In the genomic region with DNA sequence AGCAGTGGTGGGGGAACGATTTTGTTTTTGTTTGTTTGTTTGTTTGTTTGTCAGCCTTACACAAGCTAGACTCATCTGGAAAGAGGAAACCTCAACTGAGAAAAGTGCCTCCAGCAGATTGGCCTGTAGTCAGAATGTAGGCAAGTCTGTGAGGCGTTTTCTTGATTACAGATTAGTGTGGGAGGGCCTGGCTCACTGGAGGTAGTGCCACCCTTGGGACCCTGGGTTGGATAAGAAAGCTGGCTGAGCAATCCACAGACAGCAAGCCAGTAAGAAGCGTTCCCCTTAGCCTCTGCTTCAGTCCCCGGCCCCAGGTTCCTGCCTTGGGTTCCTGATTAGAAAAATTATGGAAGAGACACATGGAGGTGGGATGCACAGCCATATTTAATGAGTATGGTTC, we compare ENCODE assay signal across 27 mouse cellular contexts. TPM values are rescaled to one million over a fixed set of nuclear protein-coding genes. Genes with fewer than 3 reads are reported as not detected.
A peak's percentile ranks its signal among the peaks of the same experiment; 100 is the strongest.
DNase-seq lines count a peak whose midpoint lies in the region; ATAC-seq lines count a peak whose summit lies in the region.
"Had no signal": no experiment of that assay in that cellular context is flagged by ENCODE, and none has a peak within 500 bp of the region (broad histone marks: within the 10 kb centered on the region; RNA-seq: fewer than 3 reads in every experiment).

No protein-coding gene starts in this region.

- no peaks in the 10 kb centered on the region for H3K36me3 ChIP-seq in liver, embryonic 13.5 days
- no peaks in the 10 kb centered on the region for H3K36me3 ChIP-seq in liver, embryonic 11.5 days (ENCODE audit: control insufficient read depth, insufficient read depth, low read length)
- no peaks in the 10 kb centered on the region for H3K36me3 ChIP-seq in hindbrain, embryonic 16.5 days (ENCODE audit: control insufficient read depth, insufficient read depth, low read length)
- H3K36me3 ChIP-seq: embryonic facial prominence, embryonic 13.5 days; embryonic facial prominence, embryonic 15.5 days; forebrain, embryonic 10.5 days; forebrain, embryonic 12.5 days; G1E had no signal

- no peak overlapping the region for H3K9ac ChIP-seq in liver, embryonic 13.5 days
- no peak overlapping the region for H3K9ac ChIP-seq in liver, embryonic 11.5 days (ENCODE audit: low read depth, low read length)
- H3K9ac ChIP-seq in hindbrain, embryonic 16.5 days (ENCODE audit: low read depth, low read length): no peak overlapping the region
- H3K9ac ChIP-seq: embryonic facial prominence, embryonic 13.5 days; embryonic facial prominence, embryonic 15.5 days; forebrain, embryonic 12.5 days had no signal

- H3K9me3 ChIP-seq in liver, embryonic 13.5 days (replicated peaks): no peaks in the 10 kb centered on the region
- no peaks in the 10 kb centered on the region for H3K9me3 ChIP-seq in liver, embryonic 11.5 days (ENCODE audit: control insufficient read depth, low read length)
- no peaks in the 10 kb centered on the region for H3K9me3 ChIP-seq in hindbrain, embryonic 16.5 days (ENCODE audit: control insufficient read depth, low read length)
- H3K9me3 ChIP-seq: embryonic facial prominence, embryonic 13.5 days; embryonic facial prominence, embryonic 15.5 days; forebrain, embryonic 10.5 days; forebrain, embryonic 12.5 days; G1E had no signal

- no peak overlapping the region for H3K27ac ChIP-seq in liver, embryonic 13.5 days
- H3K27ac ChIP-seq in liver, embryonic 11.5 days (ENCODE audit: low read depth, low read length): no peak overlapping the region
- no peak overlapping the region for H3K27ac ChIP-seq in hindbrain, embryonic 16.5 days (ENCODE audit: low read depth, low read length)
- H3K27ac ChIP-seq: forebrain, embryonic 10.5 days had no signal

- DNase-seq in adrenal gland, postnatal 10 days: peak; percentile 47
- DNase-seq in adrenal gland, adult 2 months: no peak
- peak; percentile 47 to 57 for DNase-seq in cerebellum, postnatal 10 days
- DNase-seq in cerebellum, adult 8-10 months: no peak
- no peak for DNase-seq in liver, embryonic 13.5 days
- DNase-seq in liver, embryonic 11.5 days (ENCODE audit: low spot score): no peak
- DNase-seq: adrenal gland, postnatal 14 days; adrenal gland, postnatal 36 days; B cell, adult 2 months; cerebellum, adult 11 months; cerebellum, adult 18-20 months; cerebellum, postnatal 36 days; embryo, embryonic 11 days had no signal

- H3K27me3 ChIP-seq in liver, embryonic 13.5 days: peaks cover 15% of the 10 kb centered on the region
- H3K27me3 ChIP-seq in liver, embryonic 11.5 days (replicated peaks; ENCODE audit: control insufficient read depth, insufficient read depth, low read length): no peaks in the 10 kb centered on the region
- no peaks in the 10 kb centered on the region for H3K27me3 ChIP-seq in hindbrain, embryonic 16.5 days (replicated peaks; ENCODE audit: control insufficient read depth, insufficient read depth, low read length)
- H3K27me3 ChIP-seq: CH12.LX; embryonic facial prominence, embryonic 13.5 days; embryonic facial prominence, embryonic 15.5 days; forebrain, embryonic 12.5 days; Patski had no signal

- no peak overlapping the region for H3K4me2 ChIP-seq in liver, embryonic 13.5 days
- H3K4me2 ChIP-seq in liver, embryonic 11.5 days: no peak overlapping the region
- H3K4me2 ChIP-seq in hindbrain, embryonic 16.5 days (ENCODE audit: low read length): no peak overlapping the region
- H3K4me2 ChIP-seq: embryonic facial prominence, embryonic 13.5 days; embryonic facial prominence, embryonic 15.5 days; forebrain, embryonic 12.5 days had no signal

- no peak overlapping the region for H3K4me3 ChIP-seq in liver, embryonic 13.5 days (replicated peaks)
- H3K4me3 ChIP-seq in liver, embryonic 11.5 days (ENCODE audit: low read depth, low read length): no peak overlapping the region
- H3K4me3 ChIP-seq in hindbrain, embryonic 16.5 days (ENCODE audit: low read length): no peak overlapping the region
- H3K4me3 ChIP-seq: embryonic facial prominence, embryonic 13.5 days; embryonic facial prominence, embryonic 15.5 days; erythroblast, embryonic 14.5 days; forebrain, embryonic 10.5 days; forebrain, embryonic 12.5 days had no signal

- H3K4me1 ChIP-seq in liver, embryonic 13.5 days (replicated peaks): peaks cover 8% of the 10 kb centered on the region
- no peaks in the 10 kb centered on the region for H3K4me1 ChIP-seq in liver, embryonic 11.5 days (replicated peaks; ENCODE audit: control insufficient read depth, insufficient read depth, low read length)
- no peaks in the 10 kb centered on the region for H3K4me1 ChIP-seq in hindbrain, embryonic 16.5 days (ENCODE audit: control insufficient read depth, insufficient read depth, low read depth, low read length)
- H3K4me1 ChIP-seq: forebrain, embryonic 12.5 days had no signal

- 59% methylated on average over 4 of the region's 4 CpGs for WGBS in liver, embryonic 13.5 days (ENCODE audit: insufficient replicate concordance)
- 62% methylated on average over 4 of the region's 4 CpGs for WGBS in liver, embryonic 11.5 days
- 83% methylated on average over 4 of the region's 4 CpGs for WGBS in hindbrain, embryonic 16.5 days

- ATAC-seq in liver, embryonic 13.5 days (ENCODE audit: low read depth): peak; percentile 58; the same call in 1 of the 2 replicates
- no peak for ATAC-seq in liver, embryonic 11.5 days (replicated peaks; ENCODE audit: low FRiP score)
- no peak for ATAC-seq in hindbrain, embryonic 16.5 days
- ATAC-seq: activated CD4-positive, CD25-positive, alpha-beta regulatory T cell, adult 4 months; CD4-positive, CD25-positive, alpha-beta regulatory T cell, adult 4 months; forebrain, embryonic 14.5 days; forebrain, embryonic 16.5 days; Patski had no signal

RNA-seq across cellular contexts. Expression of a gene that starts 36.4 kb away (rescaled TPM):
- 10 to 100 TPM; 11.4 to 13.6 TPM for total RNA-seq in adrenal gland, postnatal 10 days (2021)
- 10 to 100 TPM in 1 of 2 experiments, 1 to 10 TPM in 1; 6.6 to 11.9 TPM for total RNA-seq in adrenal gland, adult 2 months (2021)
- polyA plus RNA-seq in adrenal gland, adult 2 months (2012; rRNA removed): 11.8 and 16.1 TPM in 2 replicates
- 0.10 and 0.15 TPM in 2 replicates for polyA plus RNA-seq in liver, embryonic 13.5 days (2015; fragmentation: Nextera tagmentation; extraction: Ambion mirVana)
- polyA plus RNA-seq in liver, embryonic 11.5 days (2014; fragmentation: Nextera tagmentation; extraction: Ambion mirVana): 0.16 and 0.29 TPM in 2 replicates
- 0.20 and 0.31 TPM in 2 replicates for polyA plus RNA-seq in hindbrain, embryonic 16.5 days (2015; fragmentation: Nextera tagmentation; extraction: Ambion mirVana)
- total RNA-seq: common myeloid progenitor, adult 5-6 weeks had no signal
- polyA plus RNA-seq: activated CD4-positive, CD25-positive, alpha-beta regulatory T cell, adult 4 months; CD4-positive, CD25-positive, alpha-beta regulatory T cell, adult 4 months; forebrain, embryonic 14.5 days; G1E had no signal

Comparison
In these comparisons a context has a peak if more than half of its experiments do, and no peak if none do; other contexts are left out.
1. DNase-seq: peak in adrenal gland, postnatal 10 days (single experiment) and cerebellum, postnatal 10 days (2 of 2); none in adrenal gland, adult 2 months (single experiment), cerebellum, adult 8-10 months (single experiment), liver, embryonic 13.5 days (single experiment) and liver, embryonic 11.5 days (single experiment).